Mouse (Mus musculus): ENCODE results near the gene Myf5.

The Myf5 gene

GRCm38 (mm10) chr10:107485870-107486269 is at the start of gene Myf5:
Myf5 (minus strand) TSS chr10:107486134.
- no peak for DNase-seq

- no peak for DNase-seq
These were observed 42.8 kb upstream of the Myf5 start for GRCm38 (mm10) chr10:107528758-107529157.

- DNase-seq, result no peak
These were observed 33.3 kb upstream of the Myf5 start for GRCm38 (mm10) chr10:107519216-107519615.

- no peak for DNase-seq
These were observed 30.7 kb upstream of the Myf5 start for GRCm38 (mm10) chr10:107516641-107517040.

- DNase-seq, result no peak
These were observed 28.8 kb upstream of the Myf5 start for GRCm38 (mm10) chr10:107514735-107515134.

GRCm38 (mm10) chr10:107506397-107506796 is 20.5 kb upstream of the Myf5 start:
- DNase-seq, result no peak

GRCm38 (mm10) chr10:107503430-107503829 is 17.5 kb upstream of the Myf5 start:
- no peak for DNase-seq

GRCm38 (mm10) chr10:107502193-107502592 is 16.3 kb upstream of the Myf5 start:
- DNase-seq, result no peak

- DNase-seq, result no peak
These were observed 13.7 kb upstream of the Myf5 start for GRCm38 (mm10) chr10:107499656-107500055.

GRCm38 (mm10) chr10:107496402-107496801 is 10.5 kb upstream of the Myf5 start:
- no peak for DNase-seq

- DNase-seq, result no peak
These were observed 8.6 kb upstream of the Myf5 start, which contains the start of gene Myf6 for GRCm38 (mm10) chr10:107494568-107494967. Myf6 (minus strand) TSS chr10:107494737.

- no peak for DNase-seq
These were observed 7.9 kb upstream of the Myf5 start for GRCm38 (mm10) chr10:107493580-107494474.

- no peak for DNase-seq
These were observed 7.1 kb upstream of the Myf5 start for GRCm38 (mm10) chr10:107492867-107493579.

- no peak for DNase-seq
These were observed 2.9 kb upstream of the Myf5 start for GRCm38 (mm10) chr10:107488654-107489315.

GRCm38 (mm10) chr10:107486770-107487169 is 836 bp upstream of the Myf5 start:
- DNase-seq, result no peak

- DNase-seq, result no peak
These were observed 1.9 kb downstream of the Myf5 start for GRCm38 (mm10) chr10:107484050-107484449.

- peak; percentile 4 for DNase-seq
These were observed 12.4 kb downstream of the Myf5 start for GRCm38 (mm10) chr10:107473497-107473896.

GRCm38 (mm10) chr10:107471712-107472111 is 14.2 kb downstream of the Myf5 start:
- no peak for DNase-seq

- DNase-seq, result no peak
These were observed 18.1 kb downstream of the Myf5 start for GRCm38 (mm10) chr10:107467819-107468218.

- DNase-seq, result no peak
These were observed 36.2 kb downstream of the Myf5 start for GRCm38 (mm10) chr10:107449496-107450330.

GRCm38 (mm10) chr10:107442781-107443180 is 43.2 kb downstream of the Myf5 start:
- peak; percentile 30 for DNase-seq

GRCm38 (mm10) chr10:107436967-107437366 is 49.0 kb downstream of the Myf5 start:
- no peak for DNase-seq
